ENCODE assay signal across 9 mouse cellular contexts in genomic region chr3:146051277-146052007, GRCm38 (mm10). TPM values are rescaled to one million over a fixed set of nuclear protein-coding genes. Genes with fewer than 3 reads are reported as not detected.
A peak's percentile ranks its signal among the peaks of the same experiment; 100 is the strongest.
DNase-seq lines count a peak whose midpoint lies in the region; ATAC-seq lines count a peak whose summit lies in the region.
"Had no signal": no experiment of that assay in that cellular context is flagged by ENCODE, and none has a peak within 500 bp of the region (broad histone marks: within the 10 kb centered on the region; RNA-seq: fewer than 3 reads in every experiment).

No protein-coding gene starts in this region.

- H3K4me3 ChIP-seq in embryonic facial prominence, embryonic 12.5 days, result no peak overlapping the region
- H3K4me3 ChIP-seq in embryonic facial prominence, embryonic 10.5 days, result no peak overlapping the region
- no peak overlapping the region for H3K4me3 ChIP-seq in hindbrain, embryonic 11.5 days (ENCODE audit: low read depth, low read length)

- H3K4me1 ChIP-seq in embryonic facial prominence, embryonic 12.5 days, result peaks cover 20% of the 10 kb centered on the region; the same call in 1 of the 2 replicates
- H3K4me1 ChIP-seq in embryonic facial prominence, embryonic 10.5 days, result peaks cover 20% of the 10 kb centered on the region
- no peaks in the 10 kb centered on the region for H3K4me1 ChIP-seq in hindbrain, embryonic 11.5 days (replicated peaks; ENCODE audit: control insufficient read depth, insufficient read depth, low read length)

- no peaks in the 10 kb centered on the region for H3K36me3 ChIP-seq in embryonic facial prominence, embryonic 12.5 days
- H3K36me3 ChIP-seq in embryonic facial prominence, embryonic 10.5 days (replicated peaks), result no peaks in the 10 kb centered on the region
- H3K36me3 ChIP-seq in hindbrain, embryonic 11.5 days (ENCODE audit: control insufficient read depth, insufficient read depth, low read length), result no peaks in the 10 kb centered on the region

- no peak overlapping the region for H3K9ac ChIP-seq in embryonic facial prominence, embryonic 12.5 days
- H3K9ac ChIP-seq in hindbrain, embryonic 11.5 days (ENCODE audit: low read depth, low read length), result no peak overlapping the region

- no peaks in the 10 kb centered on the region for H3K9me3 ChIP-seq in embryonic facial prominence, embryonic 12.5 days
- no peaks in the 10 kb centered on the region for H3K9me3 ChIP-seq in embryonic facial prominence, embryonic 10.5 days
- no peaks in the 10 kb centered on the region for H3K9me3 ChIP-seq in hindbrain, embryonic 11.5 days (ENCODE audit: control insufficient read depth, low read length)

- H3K27me3 ChIP-seq in embryonic facial prominence, embryonic 12.5 days, result no peaks in the 10 kb centered on the region
- H3K27me3 ChIP-seq in embryonic facial prominence, embryonic 10.5 days (replicated peaks; ENCODE audit: low read depth, poor library complexity, severe bottlenecking), result peaks cover 20% of the 10 kb centered on the region; the same call in 1 of the 2 replicates
- H3K27me3 ChIP-seq in hindbrain, embryonic 11.5 days (ENCODE audit: control insufficient read depth, insufficient read depth, low read length), result no peaks in the 10 kb centered on the region

- H3K27ac ChIP-seq in embryonic facial prominence, embryonic 12.5 days, result 0 out of 2 replicates have a peak overlapping the region, but pooled peaks have one; percentile 51
- no peak overlapping the region for H3K27ac ChIP-seq in embryonic facial prominence, embryonic 10.5 days (replicated peaks)
- H3K27ac ChIP-seq in hindbrain, embryonic 11.5 days (ENCODE audit: low read depth, low read length), result no peak overlapping the region

- DNase-seq in embryonic facial prominence, embryonic 10.5 days (ENCODE audit: low spot score), result no peak
- peak; percentile 42 for DNase-seq in right cerebral cortex, postnatal 14 days
- DNase-seq in right cerebral cortex, postnatal 36 days (ENCODE audit: low spot score in 2 of 2), result no peak
- peak; percentile 38 for DNase-seq in hindbrain, embryonic 11.5 days (ENCODE audit: low spot score)
- peak; percentile 38 to 50 for DNase-seq in lung, postnatal 4 days
- no peak for DNase-seq in spleen, postnatal 4 days (ENCODE audit: low spot score in 2 of 2)
- no peak for DNase-seq in spleen, postnatal 14 days (ENCODE audit: low spot score in 2 of 2)

- 48% methylated on average over 11 of the region's 11 CpGs for WGBS in embryonic facial prominence, embryonic 12.5 days
- WGBS in embryonic facial prominence, embryonic 10.5 days, result 74% methylated on average over 11 of the region's 11 CpGs
- 65% methylated on average over 11 of the region's 11 CpGs for WGBS in hindbrain, embryonic 11.5 days

- no peak overlapping the region for H3K4me2 ChIP-seq in embryonic facial prominence, embryonic 12.5 days (replicated peaks)
- H3K4me2 ChIP-seq in hindbrain, embryonic 11.5 days (replicated peaks; ENCODE audit: low read depth, low read length), result no peak overlapping the region

- ATAC-seq in embryonic facial prominence, embryonic 12.5 days (ENCODE audit: insufficient number of reproducible peaks, insufficient read depth, low FRiP score, low TSS enrichment), result 0 out of 2 replicates have a peak, but pooled peaks have one; percentile 28
- ATAC-seq in hindbrain, embryonic 11.5 days (ENCODE audit: low FRiP score), result peak; percentile 67

RNA-seq across cellular contexts. Expression of gene Wdr63, which starts 56.5 kb away (rescaled TPM):
- polyA plus RNA-seq in embryonic facial prominence, embryonic 12.5 days (2016; fragmentation: Nextera tagmentation; extraction: Ambion mirVana), result 0.14 and 0.17 TPM in 2 replicates
- 0.24 and 0.40 TPM in 2 replicates for polyA plus RNA-seq in embryonic facial prominence, embryonic 10.5 days (2016; fragmentation: Nextera tagmentation; extraction: Ambion mirVana)
- polyA plus RNA-seq in hindbrain, embryonic 11.5 days (2014; fragmentation: Nextera tagmentation; extraction: Ambion mirVana), result 1.0 and 1.8 TPM in 2 replicates
- polyA plus RNA-seq: liver, embryonic 16.5 days had no signal

Comparison
In these comparisons a context has a peak if more than half of its experiments do, and no peak if none do; other contexts are left out.
1. DNase-seq: peak in right cerebral cortex, postnatal 14 days (single experiment), hindbrain, embryonic 11.5 days (single experiment) and lung, postnatal 4 days (2 of 2); none in embryonic facial prominence, embryonic 10.5 days (single experiment), right cerebral cortex, postnatal 36 days (0 of 2), spleen, postnatal 4 days (0 of 2) and spleen, postnatal 14 days (0 of 2).